Mouse (Mus musculus) megakaryocyte-erythroid progenitor cell, adult 5-6 weeks (primary cell): ENCODE results near the gene Snrk. TPM values are rescaled to one million over a fixed set of nuclear protein-coding genes. Genes with fewer than 3 reads are reported as not detected.

Source experiments
- ATAC-seq: replicated peaks from 2 replicates; pipeline ENCODE4 v1.8.0; 2016; ENCODE audit warnings: mild to moderate bottlenecking, inconsistent platforms; ENCODE audit not compliant: severe bottlenecking, poor library complexity, low FRiP score, low TSS enrichment
- total RNA-seq, 2 experiments: library from RNA; stranded (forward) in 1 of 2; stranded (reverse) in 1 of 2; fragments of 200-1000, 215-1000 nt in 1 of 2; fragments of >200 nt in 1 of 2; fragmentation: Nextera tagmentation in 1 of 2; gene quantifications; 2 replicates each; pipeline ENCODE4 v1.2.3; 2014 to 2017

Gene Snrk
- total RNA-seq, 2 experiments from 2014 or later, result 8.5 to 15.9 TPM

- 0 out of 2 replicates have a peak, but pooled peaks have one; percentile 4 for ATAC-seq
Observed at GRCm38 (mm10) chr9:122104285-122104829, 12.7 kb upstream of the Snrk start.

- ATAC-seq, result no peak
Observed at GRCm38 (mm10) chr9:122107701-122108375, 9.2 kb upstream of the Snrk start.

GRCm38 (mm10) chr9:122109553-122110225 is 7.4 kb upstream of the Snrk start:
- no peak for ATAC-seq

- no peak for ATAC-seq
Observed at GRCm38 (mm10) chr9:122110508-122110907, 6.6 kb upstream of the Snrk start.

GRCm38 (mm10) chr9:122110921-122111320 is 6.1 kb upstream of the Snrk start:
- ATAC-seq, result no peak

GRCm38 (mm10) chr9:122115552-122115951 is 1.5 kb upstream of the Snrk start:
- no peak for ATAC-seq

- ATAC-seq, result no peak
Observed at GRCm38 (mm10) chr9:122116359-122116758, 707 bp upstream of the Snrk start.

GRCm38 (mm10) chr9:122117692-122118529 is 845 bp downstream of the Snrk start:
- peak; percentile 15; the same call in 1 of the 2 replicates for ATAC-seq

GRCm38 (mm10) chr9:122120089-122120488 is 3.0 kb downstream of the Snrk start:
- no peak; the same call in 1 of the 2 replicates for ATAC-seq

- no peak for ATAC-seq
Observed at GRCm38 (mm10) chr9:122122113-122122512, 5.0 kb downstream of the Snrk start.

GRCm38 (mm10) chr9:122123181-122123580 is 6.1 kb downstream of the Snrk start:
- no peak for ATAC-seq

GRCm38 (mm10) chr9:122125723-122126290 is 8.7 kb downstream of the Snrk start:
- ATAC-seq, result no peak

GRCm38 (mm10) chr9:122126790-122127189 is 9.7 kb downstream of the Snrk start:
- no peak for ATAC-seq

GRCm38 (mm10) chr9:122127271-122127785 is 10.3 kb downstream of the Snrk start:
- ATAC-seq, result no peak

- no peak for ATAC-seq
Observed at GRCm38 (mm10) chr9:122128686-122129085, 11.6 kb downstream of the Snrk start.

- no peak for ATAC-seq
Observed at GRCm38 (mm10) chr9:122130666-122131065, 13.6 kb downstream of the Snrk start.

GRCm38 (mm10) chr9:122132145-122132544 is 15.1 kb downstream of the Snrk start:
- ATAC-seq, result no peak

- ATAC-seq, result peak; percentile 72
Observed at GRCm38 (mm10) chr9:122135095-122135884, 18.2 kb downstream of the Snrk start.

GRCm38 (mm10) chr9:122135885-122136170 is 18.8 kb downstream of the Snrk start:
- no peak for ATAC-seq
